Mouse (Mus musculus): ENCODE results near the gene Prkrip1. TPM values are rescaled to one million over a fixed set of nuclear protein-coding genes. Genes with fewer than 3 reads are reported as not detected.

Gene Prkrip1
- total and polyA plus RNA-seq, 3 experiments: 55.1 to 84.1 TPM; not detected in 1

DNA sequence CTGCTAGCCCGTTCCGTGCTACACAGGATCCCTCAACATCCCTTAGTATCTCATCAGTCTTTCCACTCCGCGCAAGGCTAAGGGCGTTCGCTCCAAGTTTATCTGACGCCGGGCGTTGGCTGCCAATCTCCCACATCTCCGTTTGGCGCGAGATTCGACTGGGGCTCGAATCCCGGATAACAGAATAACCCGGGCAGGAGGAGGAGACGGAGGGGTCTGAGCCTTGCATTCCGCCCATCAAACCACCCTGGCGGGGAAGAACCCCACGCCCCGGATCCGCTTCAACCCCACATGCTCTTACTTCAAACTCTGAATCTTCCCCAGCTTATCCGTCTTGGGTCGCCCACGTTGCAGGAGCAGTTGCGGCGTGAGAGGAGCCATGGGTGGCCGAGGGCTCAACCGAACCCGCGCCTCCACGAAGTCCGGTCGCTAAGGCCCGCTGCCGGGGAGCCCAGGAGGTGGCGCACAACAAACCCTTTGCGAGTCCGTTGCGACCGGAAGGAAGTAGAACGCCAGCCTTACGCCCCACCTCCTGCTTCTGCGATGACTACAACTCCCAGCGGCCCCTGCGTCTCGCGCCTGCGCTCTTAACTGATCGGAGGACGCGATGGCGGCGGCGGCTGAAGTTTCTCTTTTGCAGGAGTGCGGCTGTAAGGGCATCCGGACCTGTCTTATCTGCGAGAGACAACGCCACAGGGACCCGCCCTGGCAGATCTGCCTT lies 63.0 kb downstream of the Prkrip1 start, which contains the start of the genes Lrwd1 and Alkbh4 (continued):
- no peak for TF ChIP-seq CHD1 (IDR thresholded peaks at IDR 0.05; ENCODE audit: low read depth, low read length)
- peak; percentile 87 for TF ChIP-seq MXI1 (IDR thresholded peaks at IDR 0.05; ENCODE audit: low read depth, low read length)
- peak; percentile 37; the same call in 1 of the 2 replicates for TF ChIP-seq E2F4 (IDR thresholded peaks at IDR 0.05; ENCODE audit: borderline replicate concordance, low read depth, low read length)
- no peak for TF ChIP-seq ZNF384 (IDR thresholded peaks at IDR 0.05; ENCODE audit: low read depth, low read length)

Other genes starting within 250 kb of the Prkrip1 start
- 0.95 and 1.1 TPM in 2 replicates for gene Ssc4d, start 224.4 kb downstream of the Prkrip1 start, total RNA-seq (2012; rRNA removed)
- 1 to 10 TPM in 1 of 2 experiments, not detected in 1; 2.1 TPM for gene Ssc4d, start 224.4 kb downstream of the Prkrip1 start, polyA plus RNA-seq (2012; ENCODE audit: insufficient read depth in 1 of 2, insufficient read length in 2 of 2, low read depth in 1 of 2, low replicate concordance in 2 of 2, missing spikeins in 1 of 2)
- not detected in 2 replicates for gene Zp3, start 218.9 kb downstream of the Prkrip1 start, total RNA-seq (2012; rRNA removed)
- not detected for gene Zp3, start 218.9 kb downstream of the Prkrip1 start, polyA plus RNA-seq (2012; ENCODE audit: insufficient read depth in 1 of 2, insufficient read length in 2 of 2, low read depth in 1 of 2, low replicate concordance in 2 of 2, missing spikeins in 1 of 2)
- 11.4 and 11.9 TPM in 2 replicates for gene Dtx2, start 204.2 kb downstream of the Prkrip1 start, total RNA-seq (2012; rRNA removed)
- gene Dtx2, start 204.2 kb downstream of the Prkrip1 start, polyA plus RNA-seq (2012; ENCODE audit: insufficient read depth in 1 of 2, insufficient read length in 2 of 2, low read depth in 1 of 2, low replicate concordance in 2 of 2, missing spikeins in 1 of 2): 10 to 100 TPM in 1 of 2 experiments, not detected in 1; 17.2 TPM
- not detected in 2 replicates for gene Upk3b, start 160.5 kb downstream of the Prkrip1 start, total RNA-seq (2012; rRNA removed)
- not detected for gene Upk3b, start 160.5 kb downstream of the Prkrip1 start, polyA plus RNA-seq (2012; ENCODE audit: insufficient read depth in 1 of 2, insufficient read length in 2 of 2, low read depth in 1 of 2, low replicate concordance in 2 of 2, missing spikeins in 1 of 2)
- gene Upk3bl, start 144.5 kb downstream of the Prkrip1 start, total RNA-seq (2012; rRNA removed): not detected in 2 replicates
- not detected for gene Upk3bl, start 144.5 kb downstream of the Prkrip1 start, polyA plus RNA-seq (2012; ENCODE audit: insufficient read depth in 1 of 2, insufficient read length in 2 of 2, low read depth in 1 of 2, low replicate concordance in 2 of 2, missing spikeins in 1 of 2)
- 1.4 and 1.6 TPM in 2 replicates for gene Rasa4, start 115.0 kb downstream of the Prkrip1 start, total RNA-seq (2012; rRNA removed)
- 1 to 10 TPM in 1 of 2 experiments, not detected in 1; 2.5 TPM for gene Rasa4, start 115.0 kb downstream of the Prkrip1 start, polyA plus RNA-seq (2012; ENCODE audit: insufficient read depth in 1 of 2, insufficient read length in 2 of 2, low read depth in 1 of 2, low replicate concordance in 2 of 2, missing spikeins in 1 of 2)
- 316 and 318 TPM in 2 replicates for gene Polr2j, start 82.3 kb downstream of the Prkrip1 start, total RNA-seq (2012; rRNA removed)
- 100 to 1,000 TPM in 1 of 2 experiments, not detected in 1; 269 TPM for gene Polr2j, start 82.3 kb downstream of the Prkrip1 start, polyA plus RNA-seq (2012; ENCODE audit: insufficient read depth in 1 of 2, insufficient read length in 2 of 2, low read depth in 1 of 2, low replicate concordance in 2 of 2, missing spikeins in 1 of 2)
- gene Lrwd1, start 62.9 kb downstream of the Prkrip1 start, total RNA-seq (2012; rRNA removed): 98.2 and 103 TPM in 2 replicates
- gene Lrwd1, start 62.9 kb downstream of the Prkrip1 start, polyA plus RNA-seq (2012; ENCODE audit: insufficient read depth in 1 of 2, insufficient read length in 2 of 2, low read depth in 1 of 2, low replicate concordance in 2 of 2, missing spikeins in 1 of 2): 100 to 1,000 TPM in 1 of 2 experiments, not detected in 1; 133 TPM
- gene Alkbh4, start 62.8 kb downstream of the Prkrip1 start, total RNA-seq (2012; rRNA removed): 17.1 and 23.2 TPM in 2 replicates
- gene Alkbh4, start 62.8 kb downstream of the Prkrip1 start, polyA plus RNA-seq (2012; ENCODE audit: insufficient read depth in 1 of 2, insufficient read length in 2 of 2, low read depth in 1 of 2, low replicate concordance in 2 of 2, missing spikeins in 1 of 2): 10 to 100 TPM in 1 of 2 experiments, not detected in 1; 24.2 TPM
- 26.6 and 33.6 TPM in 2 replicates for gene Orai2, start 28.2 kb downstream of the Prkrip1 start, total RNA-seq (2012; rRNA removed)
- gene Orai2, start 28.2 kb downstream of the Prkrip1 start, polyA plus RNA-seq (2012; ENCODE audit: insufficient read depth in 1 of 2, insufficient read length in 2 of 2, low read depth in 1 of 2, low replicate concordance in 2 of 2, missing spikeins in 1 of 2): 10 to 100 TPM in 1 of 2 experiments, not detected in 1; 35.7 TPM
- gene Sh2b2, start 47.6 kb upstream of the Prkrip1 start, total RNA-seq (2012; rRNA removed): not detected in 2 replicates
- gene Sh2b2, start 47.6 kb upstream of the Prkrip1 start, polyA plus RNA-seq (2012; ENCODE audit: insufficient read depth in 1 of 2, insufficient read length in 2 of 2, low read depth in 1 of 2, low replicate concordance in 2 of 2, missing spikeins in 1 of 2): under 1 TPM in 1 of 2 experiments, not detected in 1; 0.07 TPM

All from MEL (cell line).